Mouse (Mus musculus): Measurements from ENCODE around the gene Gstm4. TPM values are rescaled to one million over a fixed set of nuclear protein-coding genes. Genes with fewer than 3 reads are reported as not detected.
A peak's percentile ranks its signal among the peaks of the same experiment; 100 is the strongest.

The Gstm4 gene
- polyA plus RNA-seq, 1 experiment from 2014 or later = 15.2 TPM

- no peak overlapping the region for H3K4me3 ChIP-seq (ENCODE audit: low read depth, low read length)
Observed at GRCm38 (mm10) chr3:108062648-108063047, 18.0 kb upstream of the Gstm4 start.

DNA sequence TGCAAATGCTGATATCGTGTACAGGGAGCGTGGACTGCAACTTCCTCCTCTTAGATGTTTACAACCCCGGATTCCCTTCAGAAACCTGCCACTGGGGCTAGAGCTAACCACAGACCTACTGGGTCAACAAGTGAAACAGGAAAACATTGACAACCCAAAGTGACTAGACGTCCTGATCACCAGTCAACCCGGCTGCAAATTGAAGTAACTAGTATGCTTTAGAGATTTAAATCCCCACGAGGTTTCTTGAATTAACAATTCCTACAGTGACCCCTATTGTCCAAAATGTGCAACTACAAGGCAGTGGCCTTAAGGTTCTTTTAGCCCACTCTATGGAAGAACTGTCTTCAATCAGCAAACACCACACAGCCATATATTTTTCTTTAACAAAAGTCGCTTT is 16.7 kb upstream of the Gstm4 start:
- Histone ChIP-seq H3K27ac (ENCODE audit: low read depth, low read length) (no peak overlapping the region), H3K4me2 (0 out of 2 replicates have a peak overlapping the region, but pooled peaks have one; percentile 9), H3K4me1 (ENCODE audit: control insufficient read depth, insufficient read depth, low read length) (no peaks in the 10 kb centered on the region), H3K9ac (ENCODE audit: low read length) (no peak overlapping the region), H3K27me3 (ENCODE audit: control insufficient read depth, insufficient read depth, low read length) (no peaks in the 10 kb centered on the region), H3K4me3 (ENCODE audit: low read depth, low read length) (no peak overlapping the region), H3K9me3 (ENCODE audit: control insufficient read depth, low read length) (no peaks in the 10 kb centered on the region), H3K36me3 (ENCODE audit: control insufficient read depth, insufficient read depth, low read length) (no peaks in the 10 kb centered on the region)
- ATAC-seq (ENCODE audit: low FRiP score) (no peak), DNase-seq (ENCODE audit: low spot score, missing footprints) (peak; percentile 97)
- 25% methylated on average over 7 of the region's 7 CpGs for WGBS

More at GRCm38 (mm10) chr3:108062648-108063047, 18.0 kb upstream of the Gstm4 start:
- Histone ChIP-seq H3K27me3 (ENCODE audit: control insufficient read depth, insufficient read depth, low read length) (no peaks in the 10 kb centered on the region), H3K9me3 (ENCODE audit: control insufficient read depth, low read length) (no peaks in the 10 kb centered on the region), H3K9ac (ENCODE audit: low read length) (no peak overlapping the region), H3K4me2 (no peak overlapping the region), H3K27ac (ENCODE audit: low read depth, low read length) (no peak overlapping the region), H3K4me1 (ENCODE audit: control insufficient read depth, insufficient read depth, low read length) (no peaks in the 10 kb centered on the region), H3K36me3 (ENCODE audit: control insufficient read depth, insufficient read depth, low read length) (no peaks in the 10 kb centered on the region)
- 83% methylated on average over 8 of the region's 8 CpGs for WGBS
- DNase-seq (ENCODE audit: low spot score, missing footprints) (no peak), ATAC-seq (ENCODE audit: low FRiP score) (no peak)

DNA sequence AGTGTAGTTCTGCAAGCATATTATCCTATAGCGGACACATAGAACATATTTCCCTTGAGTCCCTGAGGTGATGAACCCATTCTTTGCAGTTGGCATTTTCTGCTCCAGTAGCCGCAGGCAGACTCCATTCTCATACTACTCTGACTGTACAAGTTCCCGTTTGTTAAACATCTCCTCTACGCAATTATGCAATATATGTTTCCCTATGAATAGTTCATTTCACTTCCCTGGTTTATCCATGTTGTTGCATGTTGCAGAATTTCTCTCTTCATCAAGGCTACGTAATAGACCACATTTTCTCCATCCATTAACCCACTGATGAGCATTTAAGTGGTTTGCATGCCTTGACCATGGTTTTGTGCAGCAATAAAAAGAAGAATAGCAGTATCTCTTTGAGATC is 5.8 kb upstream of the Gstm4 start:
- Histone ChIP-seq H3K4me1 (ENCODE audit: control insufficient read depth, insufficient read depth, low read length) (no peaks in the 10 kb centered on the region), H3K4me3 (ENCODE audit: low read depth, low read length) (no peak overlapping the region), H3K9ac (ENCODE audit: low read length) (no peak overlapping the region), H3K27me3 (ENCODE audit: control insufficient read depth, insufficient read depth, low read length) (no peaks in the 10 kb centered on the region), H3K9me3 (ENCODE audit: control insufficient read depth, low read length) (no peaks in the 10 kb centered on the region), H3K27ac (ENCODE audit: low read depth, low read length) (no peak overlapping the region), H3K4me2 (no peak overlapping the region), H3K36me3 (ENCODE audit: control insufficient read depth, insufficient read depth, low read length) (no peaks in the 10 kb centered on the region)
- ATAC-seq (ENCODE audit: low FRiP score) = no peak
- 89% methylated on average over 5 of the region's 5 CpGs for WGBS
- no peak for DNase-seq (ENCODE audit: low spot score, missing footprints)

- WGBS = 87% methylated on average over 3 of the region's 3 CpGs
- H3K4me3 ChIP-seq (ENCODE audit: low read depth, low read length) = no peak overlapping the region
- H3K27ac ChIP-seq (ENCODE audit: low read depth, low read length) = no peak overlapping the region
- no peaks in the 10 kb centered on the region for H3K27me3 ChIP-seq (ENCODE audit: control insufficient read depth, insufficient read depth, low read length)
- peaks cover 4% of the 10 kb centered on the region for H3K4me1 ChIP-seq (ENCODE audit: control insufficient read depth, insufficient read depth, low read length)
- DNase-seq (ENCODE audit: low spot score, missing footprints) (no peak), ATAC-seq (ENCODE audit: low FRiP score) (no peak)
- no peaks in the 10 kb centered on the region for H3K36me3 ChIP-seq (ENCODE audit: control insufficient read depth, insufficient read depth, low read length)
- H3K9ac ChIP-seq (ENCODE audit: low read length) = no peak overlapping the region
- H3K4me2 ChIP-seq = no peak overlapping the region
- no peaks in the 10 kb centered on the region for H3K9me3 ChIP-seq (ENCODE audit: control insufficient read depth, low read length)
Observed at GRCm38 (mm10) chr3:108048306-108048705, 3.6 kb upstream of the Gstm4 start.

DNA sequence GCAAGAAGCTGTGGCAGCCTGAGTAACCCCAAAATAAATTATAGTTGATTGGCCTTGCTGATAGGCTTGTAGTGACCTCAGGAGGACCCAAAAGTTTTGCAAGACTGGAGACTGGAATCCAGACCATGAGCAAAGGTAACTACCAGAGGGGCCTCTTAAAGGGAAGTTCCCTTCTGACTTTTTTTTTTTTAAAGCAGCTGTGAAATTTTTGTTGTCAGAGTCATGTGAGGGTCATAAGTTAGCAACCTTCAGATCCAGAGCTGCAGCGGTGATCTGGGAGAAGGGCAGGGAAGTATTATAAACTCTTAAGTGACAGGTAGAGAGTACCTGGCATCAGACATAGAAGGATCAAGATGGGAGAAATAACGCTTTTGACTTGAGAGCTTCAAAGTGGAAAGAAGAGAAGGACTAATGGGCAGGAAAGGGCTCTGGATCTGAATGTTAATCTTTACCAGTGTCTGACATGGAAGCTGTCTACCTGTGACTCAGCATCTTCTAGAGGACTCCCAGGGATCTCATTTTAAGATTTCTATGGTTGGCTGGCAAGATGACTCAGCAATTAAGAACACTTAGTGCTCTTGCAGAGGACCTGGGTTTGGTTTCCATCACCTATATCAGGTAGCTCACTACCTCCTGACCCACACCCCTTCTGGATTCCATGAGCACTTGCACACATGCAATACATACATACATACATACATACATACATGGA is 2.4 kb upstream of the Gstm4 start:
- no peak overlapping the region for H3K9ac ChIP-seq (ENCODE audit: low read length)
- H3K27ac ChIP-seq (ENCODE audit: low read depth, low read length) = no peak overlapping the region
- no peaks in the 10 kb centered on the region for H3K9me3 ChIP-seq (ENCODE audit: control insufficient read depth, low read length)
- DNase-seq (ENCODE audit: low spot score, missing footprints) = no peak
- peaks cover 4% of the 10 kb centered on the region for H3K4me1 ChIP-seq (ENCODE audit: control insufficient read depth, insufficient read depth, low read length)
- H3K4me3 ChIP-seq (ENCODE audit: low read depth, low read length) = no peak overlapping the region
- no peak for ATAC-seq (ENCODE audit: low FRiP score)
- no peak overlapping the region for H3K4me2 ChIP-seq
- no peaks in the 10 kb centered on the region for H3K27me3 ChIP-seq (ENCODE audit: control insufficient read depth, insufficient read depth, low read length)
- no peaks in the 10 kb centered on the region for H3K36me3 ChIP-seq (ENCODE audit: control insufficient read depth, insufficient read depth, low read length)
- WGBS = 87% methylated on average over 2 of the region's 2 CpGs

- DNase-seq (ENCODE audit: low spot score, missing footprints) = no peak
- H3K27ac ChIP-seq (ENCODE audit: low read depth, low read length) = no peak overlapping the region
- no peaks in the 10 kb centered on the region for H3K27me3 ChIP-seq (ENCODE audit: control insufficient read depth, insufficient read depth, low read length)
- no peak overlapping the region for H3K4me2 ChIP-seq
- no peak overlapping the region for H3K4me3 ChIP-seq (ENCODE audit: low read depth, low read length)
- no peaks in the 10 kb centered on the region for H3K36me3 ChIP-seq (ENCODE audit: control insufficient read depth, insufficient read depth, low read length)
- H3K4me1 ChIP-seq (ENCODE audit: control insufficient read depth, insufficient read depth, low read length) = no peaks in the 10 kb centered on the region
- WGBS = 70% methylated on average over 5 of the region's 5 CpGs
- H3K9me3 ChIP-seq (ENCODE audit: control insufficient read depth, low read length) = no peaks in the 10 kb centered on the region
- no peak for ATAC-seq (ENCODE audit: low FRiP score)
- no peak overlapping the region for H3K9ac ChIP-seq (ENCODE audit: low read length)
Observed at GRCm38 (mm10) chr3:108033156-108033555, 11.5 kb downstream of the Gstm4 start.

DNA sequence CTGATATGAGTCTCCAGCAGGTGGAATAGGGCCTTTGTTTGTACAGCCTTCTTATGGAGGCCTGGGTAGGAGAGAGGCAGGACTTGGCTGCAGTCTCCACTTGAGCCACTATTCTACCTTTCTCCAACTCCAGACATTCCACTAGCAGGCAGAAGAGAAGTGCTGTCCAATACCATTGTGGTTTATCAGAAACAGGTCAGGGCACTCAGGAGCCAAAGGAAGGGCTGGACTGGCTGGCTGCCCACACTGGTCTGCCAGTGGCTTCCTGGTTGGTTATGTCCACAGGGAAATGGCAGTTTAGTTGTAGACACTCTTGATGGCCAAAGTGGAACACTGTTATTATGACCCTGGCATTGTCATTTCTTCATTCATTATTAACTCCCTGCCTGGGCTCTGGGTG is 12.6 kb downstream of the Gstm4 start:
- Histone ChIP-seq H3K4me1 (ENCODE audit: control insufficient read depth, insufficient read depth, low read length) (no peaks in the 10 kb centered on the region), H3K36me3 (ENCODE audit: control insufficient read depth, insufficient read depth, low read length) (no peaks in the 10 kb centered on the region), H3K27ac (ENCODE audit: low read depth, low read length) (no peak overlapping the region), H3K4me3 (ENCODE audit: low read depth, low read length) (no peak overlapping the region), H3K27me3 (ENCODE audit: control insufficient read depth, insufficient read depth, low read length) (no peaks in the 10 kb centered on the region), H3K9ac (ENCODE audit: low read length) (no peak overlapping the region), H3K4me2 (no peak overlapping the region), H3K9me3 (ENCODE audit: control insufficient read depth, low read length) (no peaks in the 10 kb centered on the region)
- DNase-seq (ENCODE audit: low spot score, missing footprints) (no peak), ATAC-seq (ENCODE audit: low FRiP score) (no peak)

DNA sequence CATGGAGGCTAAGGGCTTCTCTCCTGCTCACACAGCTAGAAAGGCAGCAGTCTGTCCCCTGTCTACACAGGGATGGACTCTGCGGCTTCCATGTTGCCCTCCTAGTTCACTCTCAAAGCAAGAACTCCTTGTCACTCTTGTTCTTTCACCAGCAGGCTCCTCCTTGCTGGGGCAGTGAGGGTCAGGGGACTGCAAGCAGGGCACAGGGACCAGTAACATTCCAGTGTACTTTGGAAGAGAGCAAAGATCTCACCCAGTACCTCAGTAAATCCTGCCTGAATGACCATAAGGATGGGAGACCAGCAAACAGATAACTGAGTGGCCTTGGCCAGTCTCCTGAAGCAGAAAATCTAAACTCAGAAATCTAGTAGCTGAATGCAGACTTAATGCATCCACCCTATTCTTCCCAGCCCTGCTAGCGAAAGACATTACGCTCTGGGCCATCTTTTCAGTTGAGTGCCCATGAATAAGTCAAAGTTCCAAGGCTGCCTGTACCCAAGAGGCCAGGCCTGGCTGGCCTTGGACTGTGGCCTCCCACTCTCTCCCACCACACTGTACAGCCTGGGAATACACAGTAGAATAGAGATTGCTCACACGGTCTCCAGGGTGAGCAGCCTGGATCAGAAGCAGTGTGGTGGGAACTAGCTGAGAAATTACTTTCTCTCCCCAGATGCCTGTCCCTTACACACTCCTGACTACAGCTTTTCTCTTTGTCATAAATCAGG is 15.9 kb downstream of the Gstm4 start:
- H3K4me1 ChIP-seq (ENCODE audit: control insufficient read depth, insufficient read depth, low read length) = no peaks in the 10 kb centered on the region
- no peak overlapping the region for H3K4me3 ChIP-seq (ENCODE audit: low read depth, low read length)
- ATAC-seq (ENCODE audit: low FRiP score) (no peak), DNase-seq (ENCODE audit: low spot score, missing footprints) (no peak)
- 72% methylated on average over 4 of the region's 4 CpGs for WGBS
- H3K9ac ChIP-seq (ENCODE audit: low read length) = 0 out of 2 replicates have a peak overlapping the region, but pooled peaks have one; percentile 9
- no peak overlapping the region for H3K4me2 ChIP-seq
- H3K27ac ChIP-seq (ENCODE audit: low read depth, low read length) = no peak overlapping the region
- no peaks in the 10 kb centered on the region for H3K36me3 ChIP-seq (ENCODE audit: control insufficient read depth, insufficient read depth, low read length)
- no peaks in the 10 kb centered on the region for H3K27me3 ChIP-seq (ENCODE audit: control insufficient read depth, insufficient read depth, low read length)
- H3K9me3 ChIP-seq (ENCODE audit: control insufficient read depth, low read length) = no peaks in the 10 kb centered on the region

DNA sequence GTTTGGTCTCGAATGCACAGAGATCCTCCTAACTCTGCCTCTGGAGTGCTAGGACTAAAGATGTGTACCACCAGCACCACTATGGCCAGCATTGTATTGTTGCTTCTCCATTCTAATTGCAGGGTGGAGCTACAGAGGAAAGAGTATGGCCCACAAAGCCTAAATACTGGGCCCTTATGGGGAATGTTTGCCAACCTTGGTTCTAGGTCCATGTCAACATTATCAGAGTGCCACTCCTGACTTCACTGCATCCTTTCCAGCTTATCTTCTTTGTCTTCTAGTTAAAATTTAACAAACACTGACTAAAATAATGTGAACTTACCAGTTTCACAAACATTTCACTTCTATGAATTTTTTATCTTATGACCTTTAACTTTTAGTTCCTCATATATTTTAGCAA is 18.1 kb downstream of the Gstm4 start:
- no peak for ATAC-seq (ENCODE audit: low FRiP score)

More for the DNA sequence above, 18.1 kb downstream of the Gstm4 start:
- WGBS = 73% methylated on average over 1 of the region's 1 CpGs
- no peak overlapping the region for H3K4me2 ChIP-seq
- H3K36me3 ChIP-seq (ENCODE audit: control insufficient read depth, insufficient read depth, low read length) = no peaks in the 10 kb centered on the region
- no peaks in the 10 kb centered on the region for H3K4me1 ChIP-seq (ENCODE audit: control insufficient read depth, insufficient read depth, low read length)
- H3K9ac ChIP-seq (ENCODE audit: low read length) = no peak overlapping the region
- no peak overlapping the region for H3K4me3 ChIP-seq (ENCODE audit: low read depth, low read length)
- no peaks in the 10 kb centered on the region for H3K27me3 ChIP-seq (ENCODE audit: control insufficient read depth, insufficient read depth, low read length)
- no peaks in the 10 kb centered on the region for H3K9me3 ChIP-seq (ENCODE audit: control insufficient read depth, low read length)
- no peak for DNase-seq (ENCODE audit: low spot score, missing footprints)
- H3K27ac ChIP-seq (ENCODE audit: low read depth, low read length) = no peak overlapping the region

All from midbrain, embryonic 11.5 days (tissue).